Mouse (Mus musculus) limb, embryonic 11.5 days (tissue): ENCODE data around the gene Clta. TPM values are rescaled to one million over a fixed set of nuclear protein-coding genes. Genes with fewer than 3 reads are reported as not detected.

ENCODE experiments used
- ATAC-seq: fragments of 200-750 bp; cut with Nextera tagmentation; 2 replicates; pipeline ENCODE4 v1.8.0; 2017; ENCODE audit warnings: low read depth; ENCODE audit not compliant: insufficient number of reproducible peaks, low FRiP score, low TSS enrichment
- DNase-seq: peaks from one replicate; pipeline ENCODE4 v3.0.0-alpha.2; 2015; ENCODE audit warnings: low spot score
- H3K27ac ChIP-seq: fragments of 300-500 bp; sonication (generic); replicated peaks from 2 replicates; pipeline ENCODE4 v1.5.1; 2014; ENCODE audit warnings: low read depth, mild to moderate bottlenecking, low read length
- H3K27me3 ChIP-seq: fragments of 300-500 bp; sonication (generic); 2 replicates; pipeline ENCODE4 v1.6.1; 2014; ENCODE audit warnings: mild to moderate bottlenecking, low read length, mixed read lengths; ENCODE audit not compliant: control insufficient read depth, insufficient read depth
- H3K36me3 ChIP-seq: fragments of 300-500 bp; sonication (generic); 2 replicates; pipeline ENCODE4 v1.6.1; 2014; ENCODE audit warnings: mild to moderate bottlenecking, low read length, moderate library complexity, mixed read lengths; ENCODE audit not compliant: control insufficient read depth, insufficient read depth
- H3K4me1 ChIP-seq: fragments of 300-500 bp; sonication (generic); 2 replicates; pipeline ENCODE4 v1.6.1; 2014; ENCODE audit warnings: low read length, mixed read lengths; ENCODE audit not compliant: control insufficient read depth, insufficient read depth
- H3K4me2 ChIP-seq: fragments of 300-500 bp; sonication (generic); 2 replicates; pipeline ENCODE4 v1.6.1; 2014; ENCODE audit warnings: low read depth, mild to moderate bottlenecking, moderate library complexity; ENCODE audit not compliant: severe bottlenecking
- H3K4me3 ChIP-seq: fragments of 300-500 bp; sonication (generic); 2 replicates; pipeline ENCODE4 v1.5.1; 2014; ENCODE audit warnings: low read depth, low read length
- H3K9ac ChIP-seq: fragments of 300-500 bp; sonication (generic); 2 replicates; pipeline ENCODE4 v1.6.1; 2014; ENCODE audit warnings: mild to moderate bottlenecking, low read length
- H3K9me3 ChIP-seq: fragments of 300-500 bp; sonication (generic); 2 replicates; pipeline ENCODE4 v1.6.1; 2016; ENCODE audit warnings: low read length; ENCODE audit not compliant: control insufficient read depth
- WGBS: fragments of 180-500 bp; shearing (Covaris S2); extraction: QIAGEN DNeasy Blood & Tissue Kit; methylation state at CpG from one replicate; pipeline ENCODE4 v1.1.7; 2014; 5-methylcytosine and 5-hydroxymethylcytosine counted together
- polyA plus RNA-seq: library from polyadenylated mRNA; unstranded; fragments of >200 nt; fragmentation: Nextera tagmentation; extraction: Ambion mirVana; gene quantifications from 2 replicates; pipeline ENCODE4 v1.2.1, GENCODE M21; 2014

The Clta gene
- polyA plus RNA-seq, 1 experiment from 2014 or later: 264 TPM

DNA sequence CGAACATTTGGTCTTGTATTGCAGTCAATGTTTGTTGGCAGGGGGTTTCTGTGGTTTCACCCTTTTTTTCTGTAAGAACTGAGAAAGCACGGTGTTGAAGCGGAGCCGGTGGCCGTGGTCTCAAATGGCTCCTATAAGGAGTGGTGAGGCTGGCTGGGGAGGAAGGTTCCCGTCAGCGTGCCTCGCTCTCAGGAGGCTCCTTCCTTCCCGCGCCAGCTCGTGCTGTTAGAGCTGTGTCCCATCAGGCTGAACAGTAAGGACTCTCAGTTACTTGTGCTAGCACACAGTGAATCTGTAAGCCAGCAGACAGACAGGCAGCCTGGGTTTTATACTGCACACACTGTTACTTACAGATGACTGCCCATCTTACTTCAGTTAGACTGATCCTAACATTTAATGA lies 18.5 kb downstream of the Clta start:
- Histone ChIP-seq H3K4me2 (no peak overlapping the region), H3K36me3 (peaks cover 20% of the 10 kb centered on the region), H3K4me1 (no peaks in the 10 kb centered on the region), H3K27me3 (no peaks in the 10 kb centered on the region), H3K27ac (no peak overlapping the region), H3K9me3 (no peaks in the 10 kb centered on the region), H3K9ac (no peak overlapping the region), H3K4me3 (no peak overlapping the region)
- WGBS: 95% methylated on average over 11 of the region's 11 CpGs
- ATAC-seq: no peak
- no peak for DNase-seq

DNA sequence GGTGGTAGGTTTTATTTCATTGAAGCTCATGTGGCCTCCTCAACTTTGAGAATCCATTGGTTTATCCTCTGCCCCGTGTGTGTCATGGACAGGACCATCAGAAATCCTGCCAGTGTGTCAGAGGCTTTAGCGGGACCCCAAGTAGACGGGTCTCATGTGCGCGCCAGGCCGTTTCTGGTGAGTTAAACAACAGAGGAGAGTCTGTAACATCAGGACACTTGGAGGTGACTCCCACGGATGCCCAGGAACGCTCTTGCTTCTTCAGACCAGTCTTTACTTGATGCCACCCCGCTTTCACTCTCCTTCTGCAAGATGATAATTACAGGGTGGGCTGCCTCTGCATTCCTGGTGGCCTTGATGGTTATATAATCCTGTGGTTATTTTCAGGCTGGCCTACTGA lies 19.4 kb downstream of the Clta start:
- ATAC-seq: no peak
- no peak for DNase-seq
- Histone ChIP-seq H3K4me2 (no peak overlapping the region), H3K27me3 (no peaks in the 10 kb centered on the region), H3K36me3 (peaks cover 27% of the 10 kb centered on the region), H3K4me3 (no peak overlapping the region), H3K4me1 (no peaks in the 10 kb centered on the region), H3K9ac (no peak overlapping the region), H3K27ac (no peak overlapping the region), H3K9me3 (no peaks in the 10 kb centered on the region)
- 96% methylated on average over 9 of the region's 9 CpGs for WGBS

GRCm38 (mm10) chr4:44024241-44024640 lies 20.0 kb downstream of the Clta start:
- Histone ChIP-seq H3K4me1 (no peaks in the 10 kb centered on the region), H3K27ac (no peak overlapping the region), H3K9ac (no peak overlapping the region), H3K27me3 (no peaks in the 10 kb centered on the region), H3K36me3 (peaks cover 29% of the 10 kb centered on the region), H3K9me3 (no peaks in the 10 kb centered on the region), H3K4me3 (no peak overlapping the region), H3K4me2 (no peak overlapping the region)
- 95% methylated on average over 6 of the region's 6 CpGs for WGBS
- no peak for ATAC-seq
- no peak for DNase-seq

- Histone ChIP-seq H3K4me2 (no peak overlapping the region), H3K27ac (no peak overlapping the region), H3K9me3 (no peaks in the 10 kb centered on the region), H3K4me3 (no peak overlapping the region), H3K9ac (no peak overlapping the region), H3K27me3 (no peaks in the 10 kb centered on the region), H3K4me1 (no peaks in the 10 kb centered on the region), H3K36me3 (peaks cover 29% of the 10 kb centered on the region)
- no peak for ATAC-seq
- 70% methylated on average over 6 of the region's 6 CpGs for WGBS
- no peak for DNase-seq
Observed at GRCm38 (mm10) chr4:44025570-44025969, 21.3 kb downstream of the Clta start.

- H3K36me3 ChIP-seq: peaks cover 30% of the 10 kb centered on the region
- WGBS: 47% methylated on average over 16 of the region's 16 CpGs
- H3K27ac ChIP-seq: no peak overlapping the region
- DNase-seq (no peak), ATAC-seq (no peak)
- no peak overlapping the region for H3K4me3 ChIP-seq
- no peak overlapping the region for H3K9ac ChIP-seq
- H3K9me3 ChIP-seq: no peaks in the 10 kb centered on the region
- no peak overlapping the region for H3K4me2 ChIP-seq
- H3K4me1 ChIP-seq: no peaks in the 10 kb centered on the region
- H3K27me3 ChIP-seq: no peaks in the 10 kb centered on the region
Observed at GRCm38 (mm10) chr4:44028303-44029135, 24.3 kb downstream of the Clta start.

- no peak overlapping the region for H3K4me2 ChIP-seq
- H3K36me3 ChIP-seq: peaks cover 30% of the 10 kb centered on the region
- DNase-seq (no peak), ATAC-seq (no peak)
- H3K27ac ChIP-seq: no peak overlapping the region
- H3K9ac ChIP-seq: no peak overlapping the region
- H3K9me3 ChIP-seq: no peaks in the 10 kb centered on the region
- H3K27me3 ChIP-seq: no peaks in the 10 kb centered on the region
- H3K4me3 ChIP-seq: no peak overlapping the region
- 95% methylated on average over 15 of the region's 15 CpGs for WGBS
- H3K4me1 ChIP-seq: no peaks in the 10 kb centered on the region
Observed at GRCm38 (mm10) chr4:44029661-44030066, 25.4 kb downstream of the Clta start.

GRCm38 (mm10) chr4:44031521-44031920 lies 27.3 kb downstream of the Clta start:
- H3K4me3 ChIP-seq: no peak overlapping the region
- 92% methylated on average over 5 of the region's 5 CpGs for WGBS
- ATAC-seq: no peak
- H3K4me1 ChIP-seq: no peaks in the 10 kb centered on the region
- DNase-seq: no peak
- no peaks in the 10 kb centered on the region for H3K9me3 ChIP-seq
- H3K9ac ChIP-seq: no peak overlapping the region
- no peaks in the 10 kb centered on the region for H3K27me3 ChIP-seq
- no peak overlapping the region for H3K27ac ChIP-seq
- H3K36me3 ChIP-seq: peaks cover 25% of the 10 kb centered on the region
- no peak overlapping the region for H3K4me2 ChIP-seq

GRCm38 (mm10) chr4:44036455-44036854 lies 32.2 kb downstream of the Clta start:
- Histone ChIP-seq H3K9ac (no peak overlapping the region), H3K9me3 (no peaks in the 10 kb centered on the region), H3K27me3 (no peaks in the 10 kb centered on the region), H3K4me2 (no peak overlapping the region), H3K4me3 (peak overlapping the region; percentile 1; the same call in 1 of the 2 replicates), H3K4me1 (no peaks in the 10 kb centered on the region), H3K36me3 (peaks cover 10% of the 10 kb centered on the region; the same call in 1 of the 2 replicates), H3K27ac (no peak overlapping the region)
- 70% methylated on average over 5 of the region's 5 CpGs for WGBS
- DNase-seq (no peak), ATAC-seq (no peak)
